ENCODE assay signal across 8 mouse cellular contexts in the genomic region with DNA sequence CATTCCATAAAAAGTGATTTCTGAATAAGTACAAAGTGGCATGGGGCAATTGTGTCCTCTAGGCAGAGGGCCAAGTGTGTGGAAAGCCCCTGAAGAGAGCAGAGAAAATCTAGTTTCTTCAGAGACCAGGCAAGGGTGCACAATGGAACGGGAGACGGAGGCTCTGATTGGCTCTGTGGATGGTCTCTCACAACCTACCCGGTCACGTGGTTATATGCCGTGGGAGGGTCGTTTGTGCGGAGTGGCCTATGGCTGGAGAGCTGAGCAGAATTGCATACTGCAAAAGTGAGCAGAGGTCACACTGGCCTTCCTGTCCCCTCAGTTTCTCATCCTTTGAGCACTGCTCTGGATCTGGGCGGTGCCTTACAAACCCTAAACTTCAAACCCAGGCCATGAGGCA. TPM values are rescaled to one million over a fixed set of nuclear protein-coding genes. Genes with fewer than 3 reads are reported as not detected.
DNase-seq lines count a peak whose midpoint lies in the region; ATAC-seq lines count a peak whose summit lies in the region.

No protein-coding gene starts in this region.

- H3K9ac ChIP-seq in liver, embryonic 11.5 days (ENCODE audit: low read depth, low read length) = no peak overlapping the region
- no peak overlapping the region for H3K9ac ChIP-seq in forebrain, embryonic 11.5 days (ENCODE audit: low read length)

- H3K27me3 ChIP-seq in liver, embryonic 11.5 days (replicated peaks; ENCODE audit: control insufficient read depth, insufficient read depth, low read length) = no peaks in the 10 kb centered on the region
- no peaks in the 10 kb centered on the region for H3K27me3 ChIP-seq in forebrain, embryonic 11.5 days (ENCODE audit: control insufficient read depth, insufficient read depth, low read length)

- 68% methylated on average over 8 of the region's 8 CpGs for WGBS in liver, embryonic 11.5 days
- WGBS in forebrain, embryonic 11.5 days = 76% methylated on average over 8 of the region's 8 CpGs

- no peaks in the 10 kb centered on the region for H3K9me3 ChIP-seq in liver, embryonic 11.5 days (ENCODE audit: control insufficient read depth, low read length)
- H3K9me3 ChIP-seq in forebrain, embryonic 11.5 days (ENCODE audit: control insufficient read depth, low read length) = no peaks in the 10 kb centered on the region

- no peaks in the 10 kb centered on the region for H3K36me3 ChIP-seq in liver, embryonic 11.5 days (ENCODE audit: control insufficient read depth, insufficient read depth, low read length)
- H3K36me3 ChIP-seq in forebrain, embryonic 11.5 days (ENCODE audit: control insufficient read depth, insufficient read depth, low read length) = no peaks in the 10 kb centered on the region

- no peak overlapping the region for H3K27ac ChIP-seq in liver, embryonic 11.5 days (ENCODE audit: low read depth, low read length)
- no peak overlapping the region for H3K27ac ChIP-seq in forebrain, embryonic 11.5 days (ENCODE audit: low read depth, low read length)

- peaks cover 15% of the 10 kb centered on the region for H3K4me1 ChIP-seq in liver, embryonic 11.5 days (replicated peaks; ENCODE audit: control insufficient read depth, insufficient read depth, low read length)
- peaks cover 14% of the 10 kb centered on the region for H3K4me1 ChIP-seq in forebrain, embryonic 11.5 days (replicated peaks; ENCODE audit: control insufficient read depth, insufficient read depth, low read length)

- peak; percentile 50 for DNase-seq in adrenal gland, postnatal 14 days
- no peak for DNase-seq in adrenal gland, adult 18-20 months (ENCODE audit: low spot score in 2 of 2)
- DNase-seq in liver = peak; percentile 23
- no peak for DNase-seq in liver, embryonic 11.5 days (ENCODE audit: low spot score)
- no peak for DNase-seq in forebrain, embryonic 11.5 days (ENCODE audit: low spot score)
- peak; percentile 63 for DNase-seq in lung, postnatal 36 days
- no peak for DNase-seq in right cerebral cortex, adult 18-20 months

- no peak overlapping the region for H3K4me3 ChIP-seq in liver, embryonic 11.5 days (ENCODE audit: low read depth, low read length)
- H3K4me3 ChIP-seq in forebrain, embryonic 11.5 days (ENCODE audit: low read depth, low read length) = no peak overlapping the region

- ATAC-seq in liver, embryonic 11.5 days (replicated peaks; ENCODE audit: low FRiP score) = no peak; the same call in 1 of the 2 replicates
- 0 out of 2 replicates have a peak, but pooled peaks have one; percentile 27 for ATAC-seq in forebrain, embryonic 11.5 days (replicated peaks; ENCODE audit: low FRiP score)
- ATAC-seq in frontal cortex, adult (ENCODE audit: low TSS enrichment) = no peak

- H3K4me2 ChIP-seq in liver, embryonic 11.5 days = no peak overlapping the region
- no peak overlapping the region for H3K4me2 ChIP-seq in forebrain, embryonic 11.5 days (ENCODE audit: low read depth, low read length, severe bottlenecking)

RNA-seq across cellular contexts. Expression of a gene that starts 5.9 kb away (rescaled TPM):
- 172 and 173 TPM in 2 replicates for total RNA-seq in adrenal gland, postnatal 14 days (2021)
- 100 to 1,000 TPM; 104 to 133 TPM for total RNA-seq in adrenal gland, adult 18-20 months (2021)
- polyA plus RNA-seq in liver, embryonic 11.5 days (2014; fragmentation: Nextera tagmentation; extraction: Ambion mirVana) = 22.3 and 24.2 TPM in 2 replicates
- 54.2 and 59.5 TPM in 2 replicates for polyA plus RNA-seq in forebrain, embryonic 11.5 days (2014; fragmentation: Nextera tagmentation; extraction: Ambion mirVana)

Comparison
In these comparisons a context has a peak if more than half of its experiments do, and no peak if none do; other contexts are left out.
1. DNase-seq: peak in adrenal gland, postnatal 14 days (single experiment), liver (single experiment) and lung, postnatal 36 days (single experiment); none in adrenal gland, adult 18-20 months (0 of 2), liver, embryonic 11.5 days (single experiment), forebrain, embryonic 11.5 days (single experiment) and right cerebral cortex, adult 18-20 months (single experiment).